Mouse (Mus musculus) monocyte, adult 5-6 weeks (primary cell): ENCODE results near the gene Mettl21e. TPM values are rescaled to one million over a fixed set of nuclear protein-coding genes. Genes with fewer than 3 reads are reported as not detected.

Experiments used
- ATAC-seq: fragments of 153-309, 156-312 bp; replicated peaks from 2 replicates; pipeline ENCODE4 v1.8.0; 2017; ENCODE audit warnings: mild to moderate bottlenecking; ENCODE audit not compliant: low TSS enrichment, insufficient number of reproducible peaks, severe bottlenecking, poor library complexity, low FRiP score
- total RNA-seq: library from RNA; stranded (forward); fragments of 200-1000, 200-491, 200-594 nt; gene quantifications from 3 replicates; pipeline ENCODE4 v1.2.3, GENCODE M21; 2017

The Mettl21e gene
- total RNA-seq, 1 experiment from 2014 or later: not detected

DNA sequence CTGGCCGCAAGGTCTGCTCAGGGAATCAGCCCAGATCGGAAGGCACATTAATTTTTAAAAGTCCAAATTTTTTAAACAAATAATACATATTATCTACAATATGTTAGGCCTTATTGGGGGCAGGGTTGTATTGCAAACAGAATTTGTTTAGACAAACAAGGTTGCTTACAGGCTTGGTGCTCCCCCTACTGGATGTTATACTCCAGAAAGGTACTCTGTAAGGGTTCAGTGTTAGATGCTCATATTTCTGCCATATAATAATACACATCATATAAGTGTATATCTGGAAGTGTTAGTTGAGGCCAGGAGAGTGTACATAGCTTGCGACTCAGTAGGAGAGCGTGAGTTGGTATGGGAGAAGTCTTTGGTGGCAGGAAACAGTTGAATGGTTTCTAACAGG is 63.5 kb downstream of the Mettl21e start:
- ATAC-seq: no peak

Other genes starting within 250 kb of the Mettl21e start
- 0.21 to 0.38 TPM in 2 of 3 replicates, not detected in the other for gene Mettl21c, start 198.9 kb downstream of the Mettl21e start, total RNA-seq
- 0.67 to 0.96 TPM (median 0.78 TPM) in 3 replicates for gene Gm8251, start 157.0 kb downstream of the Mettl21e start, total RNA-seq
- 18.2 to 32.9 TPM (median 24.2 TPM) in 3 replicates for gene Tex30, start 116.5 kb downstream of the Mettl21e start, total RNA-seq
- 1.6 to 3.8 TPM (median 2.0 TPM) in 3 replicates for gene Kdelc1, start 100.2 kb downstream of the Mettl21e start, total RNA-seq
- gene Bivm, start 100.0 kb downstream of the Mettl21e start, total RNA-seq: 2.3 to 8.3 TPM (median 3.6 TPM) in 3 replicates
- 17.3 to 22.4 TPM (median 21.6 TPM) in 3 replicates for gene Ercc5, start 71.2 kb downstream of the Mettl21e start, total RNA-seq